Mouse (Mus musculus) C2C12 (cell line): ENCODE results near the gene Tenm1.

Experiments
- CEBPB ChIP-seq: IDR thresholded peaks from one replicate; pipeline ENCODE4 v1.6.1; 2011; ENCODE audit warnings: low read depth, mild to moderate bottlenecking, control low read depth, moderate library complexity
- CTCF ChIP-seq: IDR thresholded peaks from one replicate; pipeline ENCODE4 v1.5.1; 2011; ENCODE audit not compliant: control insufficient read depth, insufficient read depth, insufficient read length
- MAX ChIP-seq: IDR thresholded peaks from one replicate; pipeline ENCODE4 v1.6.1; 2011; ENCODE audit warnings: mild to moderate bottlenecking, control low read depth
- MYOG ChIP-seq: IDR thresholded peaks from one replicate; pipeline ENCODE4 v1.6.1; 2011; ENCODE audit not compliant: control insufficient read depth, insufficient read length; ENCODE audit errors: extremely low read depth
- USF1 ChIP-seq: IDR thresholded peaks from one replicate; pipeline ENCODE4 v1.6.1; 2011; ENCODE audit warnings: low read depth, mild to moderate bottlenecking, control low read depth, moderate library complexity

DNA sequence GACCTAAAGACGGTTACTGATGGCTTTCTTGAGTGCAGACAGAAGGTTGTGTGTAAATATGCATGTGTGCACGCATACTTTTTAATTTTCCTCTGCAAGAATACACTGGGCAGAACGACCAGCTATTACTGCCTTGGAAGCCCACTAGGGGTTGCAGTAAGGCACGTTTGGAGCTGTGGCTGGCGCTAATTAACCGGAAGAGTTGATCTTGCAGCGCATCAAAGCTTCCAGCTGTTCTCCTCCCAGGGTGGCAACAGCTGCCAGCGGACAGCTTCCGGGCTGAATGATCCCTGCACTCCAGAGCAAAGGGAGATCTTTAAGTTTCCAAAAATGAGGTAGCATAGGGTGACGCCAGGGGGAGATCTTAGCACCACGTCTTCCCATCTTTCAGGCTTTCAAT lies 1.7 kb upstream of the Tenm1 start:
- no peak for TF ChIP-seq USF1
- TF ChIP-seq CTCF, result no peak
- no peak for TF ChIP-seq MAX
- no peak for TF ChIP-seq CEBPB
- no peak for TF ChIP-seq MYOG
